Mouse (Mus musculus): ENCODE data around the gene Ubl5.
A peak's percentile ranks its signal among the peaks of the same experiment; 100 is the strongest.
"Not testable (repeated sequence)": the region's sequence is repeated elsewhere in the genome, so short reads cannot be mapped to it uniquely, and the experiment has no call there.

Ubl5 gene

DNA sequence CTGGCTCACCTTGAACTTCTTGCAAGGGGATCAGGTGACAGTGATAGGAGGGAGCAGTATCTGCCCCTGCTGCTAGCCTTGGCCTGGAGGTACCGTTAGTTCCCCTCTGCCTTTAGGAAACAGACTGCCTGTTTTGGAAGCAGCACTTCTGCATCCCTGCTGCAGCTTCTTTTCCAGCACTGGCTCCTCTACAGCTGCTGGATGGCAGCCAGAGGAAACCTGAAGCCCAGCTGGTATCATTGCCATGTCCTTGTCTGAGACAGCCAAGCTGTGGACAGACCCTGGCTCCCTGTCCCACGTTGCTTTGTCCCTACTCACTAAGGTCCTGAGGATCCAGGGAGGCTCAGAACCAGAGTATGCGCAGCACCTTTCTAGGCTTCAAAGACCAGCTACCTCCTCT, 14.9 kb downstream of the Ubl5 start:
- DNase-seq (ENCODE audit: low read depth, low spot score): no peak

- DNase-seq (ENCODE audit: low read depth, low spot score): peak; percentile 66
Observed at GRCm38 (mm10) chr9:20662325-20662724, 19.6 kb downstream of the Ubl5 start.

DNA sequence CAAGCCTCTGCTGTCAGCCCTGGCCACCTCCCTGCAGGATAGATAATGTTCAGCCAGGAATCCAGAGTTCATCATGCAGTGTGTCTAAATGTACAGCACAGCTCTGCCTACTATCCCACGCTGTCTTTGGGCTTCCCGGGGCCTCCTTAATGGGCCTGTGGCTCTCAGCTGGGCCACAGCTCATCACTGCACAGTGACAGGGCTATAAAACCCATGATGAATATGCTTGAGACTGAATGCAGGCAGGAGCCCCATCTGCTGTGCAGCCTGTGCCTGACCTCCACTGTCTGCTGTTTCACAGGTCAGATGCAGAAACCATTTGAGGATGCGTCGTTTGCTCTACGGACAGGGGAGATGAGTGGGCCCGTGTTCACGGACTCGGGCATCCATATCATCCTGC, 20.2 kb downstream of the Ubl5 start:
- no peak for DNase-seq (ENCODE audit: low read depth, low spot score)

DNA sequence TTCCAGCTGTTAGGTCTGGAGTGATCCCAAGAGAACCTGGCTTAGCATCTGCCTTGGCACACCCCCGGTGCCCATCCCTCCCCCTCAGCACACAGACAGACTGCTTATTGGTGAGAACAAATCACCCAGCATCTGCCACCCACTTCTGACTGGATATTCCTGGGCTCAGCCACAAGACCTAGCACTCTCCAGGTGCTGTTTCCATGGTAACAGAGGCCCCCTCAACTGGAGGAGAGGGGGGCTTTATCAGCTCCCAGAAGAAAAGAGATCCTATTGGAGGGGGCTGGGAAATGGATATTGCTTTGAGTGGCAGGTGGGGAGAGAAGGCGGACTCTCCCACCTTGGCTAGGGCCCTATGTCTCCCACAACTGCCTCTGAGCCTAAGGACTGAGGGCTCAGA, 21.3 kb downstream of the Ubl5 start:
- DNase-seq (ENCODE audit: low read depth, low spot score): no peak

DNA sequence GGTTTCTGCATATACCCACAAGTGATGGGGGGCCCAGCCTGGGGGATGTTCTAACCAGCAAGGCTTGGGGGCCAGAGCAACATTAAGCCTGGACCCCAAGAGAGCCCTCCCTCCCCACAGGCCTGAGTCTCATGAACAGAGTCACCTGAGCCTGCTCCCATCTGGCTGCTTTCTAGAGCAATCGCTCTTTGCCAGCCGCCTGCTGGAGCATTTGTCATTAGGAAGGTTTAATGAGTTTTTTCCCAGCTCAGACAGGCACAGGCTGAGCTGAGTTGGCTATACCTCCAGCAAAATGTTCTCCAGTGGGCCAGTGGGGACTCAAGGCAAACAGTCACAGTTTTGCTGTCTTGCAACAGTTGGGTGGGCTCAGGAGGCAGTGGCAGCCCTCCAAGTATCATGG, 21.7 kb downstream of the Ubl5 start:
- no peak for DNase-seq (ENCODE audit: low read depth, low spot score)

GRCm38 (mm10) chr9:20664982-20665637, 22.4 kb downstream of the Ubl5 start:
- no peak for DNase-seq (ENCODE audit: low read depth, low spot score)

DNA sequence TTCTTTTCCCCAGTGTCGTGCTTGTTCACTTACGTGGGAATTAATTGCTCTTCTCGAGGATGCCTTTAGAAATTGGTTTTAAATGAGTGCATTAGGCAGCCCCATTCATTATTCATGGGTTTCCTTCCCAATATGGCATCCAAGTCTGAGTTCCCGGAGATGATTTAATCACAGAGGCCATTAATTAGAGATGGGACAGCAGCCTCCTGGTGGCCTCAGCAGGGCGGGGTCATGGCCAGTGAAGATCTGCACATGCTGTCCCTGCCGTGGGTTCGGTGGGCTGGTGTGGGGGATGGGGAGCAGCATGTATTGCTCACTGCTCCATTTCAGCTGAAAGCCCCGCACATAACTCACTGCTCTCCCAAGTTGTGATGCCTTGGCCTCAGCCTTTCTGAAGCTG, 23.2 kb downstream of the Ubl5 start:
- DNase-seq (ENCODE audit: low read depth, low spot score): no peak

DNA sequence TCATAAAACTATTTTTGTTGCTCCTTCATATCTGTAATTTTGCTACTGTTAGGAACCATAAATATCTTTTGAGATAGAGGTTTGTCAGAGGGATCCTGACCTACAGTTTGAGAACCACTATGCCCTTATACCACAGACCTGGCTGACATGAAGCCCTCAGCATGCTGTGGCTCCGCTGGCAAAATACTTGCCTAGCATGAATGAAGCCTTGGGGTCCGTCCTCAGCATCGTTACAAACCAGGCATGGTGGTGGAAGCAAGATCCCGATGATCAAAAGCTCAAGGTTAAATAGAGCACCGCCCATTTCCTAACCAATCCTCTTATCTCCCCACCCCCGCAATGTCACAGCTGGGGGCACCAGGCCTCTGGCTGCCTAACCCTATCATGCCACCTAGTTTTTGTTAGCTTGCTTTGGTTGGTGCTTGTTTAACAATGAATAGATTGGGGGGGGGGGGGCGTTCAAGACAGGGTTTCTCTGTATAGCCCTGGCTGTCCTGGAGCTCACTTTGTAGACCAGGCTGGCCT, 23.9 kb downstream of the Ubl5 start:
- peak; percentile 68 for DNase-seq (ENCODE audit: low read depth, low spot score)

GRCm38 (mm10) chr9:20668065-20668464, 25.4 kb downstream of the Ubl5 start:
- no peak for DNase-seq (ENCODE audit: low read depth, low spot score)

DNA sequence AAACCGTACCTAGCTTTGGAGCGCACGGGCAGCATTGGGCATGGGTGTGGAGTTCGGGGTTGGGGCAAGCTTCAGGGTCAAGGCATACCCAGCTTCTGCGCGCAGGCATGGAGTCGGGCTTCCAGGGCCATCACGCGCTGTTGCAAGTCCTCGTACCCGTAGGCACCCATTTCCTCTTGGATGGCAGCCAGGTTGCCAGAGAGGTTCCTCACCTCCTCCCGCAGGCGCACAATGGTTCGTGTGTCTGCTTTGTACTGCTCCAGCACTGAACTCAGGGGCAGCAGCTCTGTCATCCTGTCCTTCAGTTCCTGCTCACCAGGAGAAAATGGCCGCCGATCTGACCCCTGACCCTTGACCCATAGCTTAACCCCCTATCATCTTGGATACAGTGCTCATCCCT, 29.4 kb downstream of the Ubl5 start:
- no peak for DNase-seq (ENCODE audit: low read depth, low spot score)

DNA sequence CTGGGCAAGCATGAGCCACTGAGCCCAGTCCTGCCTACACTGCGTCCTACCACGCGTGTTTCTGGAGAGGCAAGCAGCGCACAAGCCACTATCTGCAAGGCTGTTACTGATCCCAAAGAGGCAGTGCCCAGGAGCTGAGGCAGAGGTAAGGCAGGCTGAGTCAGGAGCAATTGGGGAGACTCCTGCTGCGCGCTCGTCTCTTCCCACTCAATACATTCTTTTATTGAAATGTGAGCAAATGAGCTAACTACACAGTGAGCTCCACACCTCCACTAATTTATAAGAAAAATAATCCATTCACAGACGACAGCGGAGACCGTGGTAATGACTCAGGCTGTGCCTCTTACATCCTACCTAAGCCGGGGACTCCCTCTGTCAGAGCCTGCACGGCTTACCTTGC, 35.2 kb downstream of the Ubl5 start:
- DNase-seq (ENCODE audit: low read depth, low spot score): no peak

GRCm38 (mm10) chr9:20680378-20680958, 37.8 kb downstream of the Ubl5 start:
- DNase-seq (ENCODE audit: low read depth, low spot score): no peak

DNA sequence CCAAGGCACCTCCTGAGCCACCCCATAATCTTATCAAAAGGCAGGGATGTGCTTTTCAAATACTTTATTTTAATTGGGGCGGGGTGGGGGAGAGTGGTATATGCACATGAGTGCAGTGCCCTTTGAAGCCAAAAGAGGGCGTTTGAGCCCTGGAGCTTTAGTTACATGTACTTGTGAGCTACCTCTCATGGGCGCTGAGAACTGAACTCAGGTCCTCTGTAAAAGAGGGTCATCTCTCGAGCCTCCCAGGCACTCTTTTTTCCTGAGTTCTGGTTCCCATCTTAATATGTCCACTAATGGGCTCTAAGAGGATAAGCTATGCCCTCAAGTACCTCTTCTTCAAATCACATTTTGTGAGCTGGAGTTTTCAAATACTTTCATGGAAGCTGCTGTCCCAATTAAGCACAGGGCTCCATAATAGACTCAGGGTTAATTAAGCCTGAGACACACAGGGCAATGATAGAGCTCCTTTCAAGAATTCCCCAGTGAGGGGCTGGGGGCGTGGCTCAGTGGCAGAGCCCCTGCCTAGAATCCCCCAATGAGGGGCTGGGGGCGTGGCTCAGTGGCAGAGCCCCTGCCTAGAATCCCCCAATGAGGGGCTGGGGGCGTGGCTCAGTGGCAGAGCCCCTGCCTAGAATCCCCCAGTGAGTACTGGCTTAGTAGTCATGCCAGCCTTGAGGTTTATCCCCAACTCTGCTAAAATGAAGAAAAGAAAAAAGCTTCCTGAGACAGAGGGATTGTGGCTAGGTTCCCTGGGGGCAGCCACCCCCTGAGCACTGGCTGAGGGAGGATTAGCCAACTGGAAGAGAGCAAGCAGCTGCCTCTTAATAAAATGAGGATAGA, 39.1 kb downstream of the Ubl5 start:
- DNase-seq (ENCODE audit: low read depth, low spot score): peak; percentile 51

DNA sequence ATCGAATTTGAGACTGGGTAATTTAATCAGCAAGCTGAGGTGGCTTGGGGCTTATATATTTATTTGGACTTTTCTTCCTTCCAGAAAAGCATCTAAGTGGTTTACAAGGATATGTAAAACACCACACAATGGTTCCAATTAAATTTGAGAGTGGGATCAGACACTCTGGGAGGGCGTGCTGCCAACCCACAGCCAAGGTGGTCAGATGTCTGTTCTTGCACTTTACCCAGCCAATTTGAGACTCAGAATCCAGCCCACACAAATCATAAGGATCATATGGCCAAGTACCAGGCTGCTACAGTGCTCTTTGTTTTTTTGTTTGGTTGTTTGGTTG, 39.7 kb downstream of the Ubl5 start:
- no peak for DNase-seq (ENCODE audit: low read depth, low spot score)

- no peak for DNase-seq (ENCODE audit: low read depth, low spot score)
Observed at GRCm38 (mm10) chr9:20685081-20685861, 42.6 kb downstream of the Ubl5 start.

- DNase-seq (ENCODE audit: low read depth, low spot score): no peak
Observed at GRCm38 (mm10) chr9:20689403-20689802, 46.7 kb downstream of the Ubl5 start.

- no peak for DNase-seq (ENCODE audit: low read depth, low spot score)
Observed at GRCm38 (mm10) chr9:20689913-20690312, 47.2 kb downstream of the Ubl5 start.

DNA sequence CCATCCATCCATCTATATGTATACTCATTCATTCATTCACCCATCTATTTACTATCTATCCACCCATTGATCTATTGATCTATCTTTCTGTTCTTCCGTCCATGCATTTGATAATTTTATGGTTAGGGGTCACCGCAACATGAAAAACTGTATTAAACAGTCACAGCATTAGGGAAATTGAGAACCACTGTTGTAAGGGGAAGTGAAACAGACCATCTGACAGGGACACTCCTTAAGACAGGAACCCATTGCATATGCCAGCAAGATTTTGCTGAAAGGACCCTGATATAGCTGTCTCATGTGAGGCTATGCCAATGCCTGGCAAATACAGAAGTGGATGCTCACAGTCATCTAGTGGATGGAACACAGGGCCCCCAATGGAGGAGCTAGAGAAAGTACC, 47.8 kb downstream of the Ubl5 start:
- DNase-seq (ENCODE audit: low read depth, low spot score): not testable (repeated sequence)

- no peak for DNase-seq (ENCODE audit: low read depth, low spot score)
Observed at GRCm38 (mm10) chr9:20692863-20693262, 50.2 kb downstream of the Ubl5 start.

DNA sequence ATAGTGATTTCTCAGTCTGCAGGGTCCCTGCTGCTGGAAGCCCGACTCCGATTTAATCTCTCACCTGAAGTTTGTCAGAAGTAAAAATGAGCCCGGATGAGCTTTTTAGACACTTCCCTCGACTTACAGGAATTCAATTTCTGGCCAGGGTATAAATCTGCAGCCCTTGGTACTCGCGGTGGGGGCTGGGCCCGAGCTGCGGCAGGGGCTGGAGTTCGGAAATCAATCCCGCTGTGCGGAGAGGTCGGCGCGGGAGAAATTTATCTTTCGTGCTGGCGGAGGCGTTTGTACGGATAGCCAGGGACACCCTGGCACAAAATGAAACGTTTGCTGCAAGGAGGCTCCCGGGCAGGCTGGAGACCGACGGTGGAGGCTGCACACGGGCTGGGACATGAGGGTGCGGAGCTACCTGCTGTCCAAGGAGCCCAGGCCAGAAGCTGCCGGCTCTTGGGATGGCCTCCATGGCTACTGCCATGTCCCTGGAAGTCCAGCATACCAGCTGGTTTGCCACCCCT, 52.1 kb downstream of the Ubl5 start:
- DNase-seq (ENCODE audit: low read depth, low spot score): peak; percentile 22

DNA sequence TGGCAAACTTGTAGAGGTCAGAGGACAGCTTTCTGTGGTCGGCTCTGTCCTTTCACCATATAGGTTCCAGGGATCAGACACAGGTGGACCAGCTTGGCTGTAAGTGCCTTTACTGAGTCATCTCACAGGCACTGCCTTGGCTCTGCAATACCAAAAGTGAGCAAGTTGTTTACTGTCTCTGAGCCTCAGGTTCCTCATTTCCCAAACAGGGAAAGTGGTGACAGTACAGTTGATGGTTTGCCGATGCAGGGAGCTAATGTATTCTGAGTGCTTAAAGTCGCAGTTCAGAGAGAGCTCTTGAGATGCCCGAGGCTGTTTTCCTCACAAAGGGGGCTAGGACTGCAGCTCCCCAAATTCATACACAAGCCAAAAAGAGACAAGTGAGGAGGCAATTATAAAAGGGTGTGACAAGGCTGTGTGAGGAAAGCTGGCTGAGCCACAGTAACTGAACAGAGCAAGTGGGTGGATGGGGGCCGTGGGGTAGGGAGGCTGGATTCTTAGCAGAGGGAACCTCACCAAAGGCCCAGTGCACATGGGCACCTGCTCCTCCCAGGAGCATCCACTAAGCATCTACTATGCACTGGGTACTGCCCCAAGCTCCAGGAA, 53.5 kb downstream of the Ubl5 start:
- no peak for DNase-seq (ENCODE audit: low read depth, low spot score)

Measured in R1 (cell line).